Mouse (Mus musculus): ENCODE data around the gene Zkscan4.

The Zkscan4 gene

DNA sequence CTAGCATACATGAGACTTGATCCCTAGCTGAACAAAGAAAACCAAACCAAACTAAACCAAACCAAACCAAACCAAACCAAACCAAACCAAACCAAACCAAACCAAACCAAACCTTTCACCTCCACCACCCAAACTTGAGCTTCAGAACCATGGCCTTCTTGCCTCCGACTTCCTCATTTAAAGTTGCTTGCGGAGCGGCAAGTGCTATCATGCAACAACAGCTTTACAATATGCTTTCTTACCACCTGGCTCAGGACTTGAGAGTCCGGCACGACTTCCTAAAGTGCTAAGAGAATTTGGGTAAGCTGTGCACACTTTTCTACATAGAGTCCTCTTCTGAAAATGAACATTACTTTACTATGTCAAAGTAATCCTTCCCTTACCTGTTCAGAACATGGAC lies 23.6 kb downstream of the Zkscan4 start:
- intact Hi-C loops (cut with DNase I) = no loop called here

DNA sequence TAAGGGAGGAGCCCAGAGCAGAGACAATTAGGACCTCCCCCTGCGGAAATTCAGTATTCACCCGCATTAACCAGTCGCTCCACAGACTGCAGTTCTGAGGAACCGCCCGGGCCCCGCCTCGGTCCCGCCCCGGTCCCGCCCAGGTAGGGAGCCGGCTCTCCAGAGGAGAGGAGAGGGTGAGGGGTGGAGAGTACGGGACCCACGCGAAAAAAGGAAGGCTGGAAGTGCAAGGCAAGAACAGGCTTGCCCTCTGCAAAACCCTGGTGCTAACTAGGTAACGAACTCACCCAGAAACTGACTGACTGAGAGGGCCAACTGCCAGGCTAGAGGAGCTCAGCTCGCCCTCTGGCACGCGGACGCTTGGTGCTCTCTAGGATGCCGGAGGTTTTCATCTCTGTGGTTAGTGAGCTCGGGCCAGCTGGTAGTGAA lies 27.5 kb downstream of the Zkscan4 start:
- intact Hi-C loops (cut with DNase I) = loop anchor here (5.0 kb wide), 1 partner anchor 144 kb away; the partner anchor contains the start of gene Zscan12

DNA sequence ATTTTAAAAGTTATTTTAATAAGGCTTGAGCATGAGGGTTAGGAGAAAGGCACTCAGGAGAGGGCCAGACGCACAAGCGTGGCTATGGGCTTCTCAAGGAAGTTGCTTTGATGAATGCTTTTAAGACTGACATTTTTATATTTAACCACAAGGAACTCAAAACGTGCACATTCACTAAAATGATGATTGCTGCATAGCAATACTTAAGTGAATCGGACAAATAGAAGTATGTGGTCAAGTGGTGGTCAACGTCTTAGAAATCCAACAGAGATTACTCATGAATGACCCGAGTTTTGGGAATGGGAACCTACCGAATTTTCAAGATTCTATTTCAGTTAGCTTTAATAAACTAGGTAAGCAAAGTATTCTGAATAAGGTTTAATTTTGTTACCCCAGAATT lies 51.4 kb downstream of the Zkscan4 start:
- intact Hi-C loops (cut with DNase I) = loop anchor here (5.0 kb wide), 2 partner anchors 53 to 163 kb away; partner anchors contain the start of genes Gm10065 and Zkscan4

DNA sequence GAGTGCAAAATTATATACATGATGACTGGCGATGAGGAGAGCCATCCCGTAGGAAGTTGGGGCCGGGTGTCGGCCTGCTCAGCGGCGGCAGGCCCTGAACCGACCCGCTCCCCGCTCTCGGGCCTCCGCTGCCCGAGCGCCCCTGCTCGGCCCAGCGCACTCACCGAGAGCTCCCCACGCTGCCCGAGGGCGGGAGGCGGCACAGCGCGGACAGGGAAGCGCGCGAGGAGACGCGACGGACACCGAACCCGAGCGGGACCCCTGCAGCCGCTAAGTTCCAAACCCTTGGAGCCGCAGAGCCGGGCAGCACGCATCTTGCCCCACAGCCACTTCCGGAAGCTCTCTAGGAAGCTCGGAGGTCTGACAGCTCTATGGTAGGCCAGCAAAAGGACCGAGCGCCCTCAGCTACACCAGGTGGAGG lies 52.1 kb downstream of the Zkscan4 start, which contains the start of gene Zkscan8:
TSS of gene Zkscan8 (minus strand) at position 340 of the 421 bp plus-strand sequence.
- intact Hi-C loops (cut with DNase I) = loop anchor here (5.0 kb wide), 2 partner anchors 53 to 163 kb away; partner anchors contain the start of genes Gm10065 and Zkscan4

Small RNA genes lying within 50 kb of the gene (microRNA-seq; reads per million reads assigned to microRNA genes)
- 0 reads per million in 2 experiments for gene Mir1896
